Mouse (Mus musculus): ENCODE measurements at regions not wholly inside any gene's neighbourhood (a gene's known extent, or its start where the extent isn't known, plus 50 kb on each side); places are given as distances from the start of the nearest gene placed in this dataset.
A peak's percentile ranks its signal among the peaks of the same experiment; 100 is the strongest.

DNA sequence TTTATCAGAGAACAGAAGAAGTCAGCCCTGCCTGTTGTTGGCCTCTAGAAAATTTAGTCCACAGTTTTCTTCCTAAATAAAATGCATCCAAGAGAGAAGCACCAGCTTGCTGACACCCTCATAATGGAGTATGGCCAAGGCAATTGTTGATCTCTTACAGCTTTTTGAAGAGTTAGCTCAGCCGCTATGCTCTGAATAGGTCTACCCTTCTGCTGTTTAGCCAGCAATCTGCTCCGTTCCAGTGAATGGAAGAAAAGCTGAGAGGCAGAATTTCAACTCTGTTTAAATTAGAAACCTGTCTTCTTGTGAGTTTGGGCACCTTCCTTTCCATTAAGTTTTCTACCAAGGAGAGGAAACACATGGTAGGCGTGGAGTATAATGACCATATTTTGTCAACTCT lies 290.8 kb downstream of the Rnf144b start:
- DNase-seq, result no peak

GRCm38 (mm10) chr13:47413940-47414339 lies 291.5 kb downstream of the Rnf144b start:
- DNase-seq, result no peak

DNA sequence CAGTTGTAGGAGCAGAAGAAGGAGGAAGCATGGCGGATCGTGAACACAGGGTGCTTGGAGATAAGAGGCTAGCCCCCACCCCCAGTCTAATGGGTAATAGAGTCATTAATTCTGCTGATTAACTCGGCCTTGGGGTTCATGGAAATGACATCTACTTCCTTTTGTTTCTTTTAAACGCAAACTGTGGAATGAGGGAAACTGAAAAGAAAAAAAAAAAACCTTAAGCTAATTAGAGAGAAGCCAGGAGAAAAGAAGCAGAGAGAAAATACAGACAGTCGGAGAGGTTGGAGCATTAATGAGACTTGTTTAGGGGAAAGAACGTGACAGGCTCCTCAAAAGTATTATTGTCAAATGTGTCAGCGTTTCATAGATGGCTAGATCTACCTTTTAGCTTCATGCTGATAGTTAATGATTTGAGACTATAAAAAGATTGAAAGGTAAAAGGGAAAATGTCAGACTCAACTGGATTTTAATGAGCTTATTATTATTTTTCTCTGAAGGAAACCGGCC lies 307.5 kb downstream of the Rnf144b start:
- no peak for DNase-seq

DNA sequence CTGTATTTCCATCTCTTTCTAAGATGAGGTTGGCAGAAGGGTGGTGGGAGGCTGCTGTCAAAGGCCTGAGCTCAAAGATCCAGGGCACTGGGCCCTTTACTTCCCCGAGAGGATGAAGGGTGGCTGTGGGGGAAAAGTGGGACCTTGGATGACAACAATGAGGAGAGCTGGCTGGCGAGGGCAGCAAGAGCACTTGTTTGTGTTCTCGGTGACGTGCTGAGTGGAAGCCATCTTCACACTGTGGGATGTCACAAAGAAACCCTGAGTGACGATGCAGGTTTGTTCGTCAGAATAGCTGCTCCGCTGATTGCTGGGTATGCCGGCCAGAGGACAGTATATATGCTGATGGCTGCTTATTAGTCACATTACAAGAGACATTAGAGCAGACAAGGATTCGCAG lies 308.0 kb downstream of the Rnf144b start:
- DNase-seq, result no peak

GRCm38 (mm10) chr13:47435631-47436030 lies 313.2 kb downstream of the Rnf144b start:
- DNase-seq, result no peak

- no peak for DNase-seq
Measured at GRCm38 (mm10) chr13:47444876-47445275, 322.4 kb downstream of the Rnf144b start.

GRCm38 (mm10) chr13:47452186-47452760 lies 329.8 kb downstream of the Rnf144b start:
- peak; percentile 19 for DNase-seq

DNA sequence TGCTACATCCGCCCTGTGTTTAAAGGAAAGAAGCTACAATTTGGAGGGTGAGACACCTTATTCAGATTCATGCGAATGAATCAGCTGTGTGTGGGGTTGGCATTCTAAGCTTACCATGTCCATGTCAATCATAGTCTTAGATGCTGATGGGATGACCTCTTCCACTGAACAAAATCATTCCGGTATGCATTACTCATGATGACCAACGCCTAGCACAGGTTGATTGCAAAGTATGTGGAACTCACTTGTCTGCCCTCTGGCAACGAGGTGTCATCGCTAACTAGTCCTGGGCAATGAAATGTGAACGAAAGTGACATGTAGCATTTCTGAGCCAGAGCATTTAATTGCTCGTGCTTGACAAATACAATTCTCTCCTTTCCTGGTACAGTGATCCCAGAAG lies 339.7 kb downstream of the Rnf144b start:
- no peak for DNase-seq

- DNase-seq, result peak; percentile 17
Measured at GRCm38 (mm10) chr13:47471543-47472213, 349.2 kb downstream of the Rnf144b start.

- DNase-seq, result no peak
Measured at GRCm38 (mm10) chr13:47480159-47480558, 357.7 kb downstream of the Rnf144b start.

- no peak for DNase-seq
Measured at GRCm38 (mm10) chr13:47484819-47485218, 362.4 kb downstream of the Rnf144b start.

- no peak for DNase-seq
Measured at GRCm38 (mm10) chr13:47486111-47486510, 363.7 kb downstream of the Rnf144b start.

GRCm38 (mm10) chr13:47486658-47487057 lies 364.2 kb downstream of the Rnf144b start:
- DNase-seq, result no peak

DNA sequence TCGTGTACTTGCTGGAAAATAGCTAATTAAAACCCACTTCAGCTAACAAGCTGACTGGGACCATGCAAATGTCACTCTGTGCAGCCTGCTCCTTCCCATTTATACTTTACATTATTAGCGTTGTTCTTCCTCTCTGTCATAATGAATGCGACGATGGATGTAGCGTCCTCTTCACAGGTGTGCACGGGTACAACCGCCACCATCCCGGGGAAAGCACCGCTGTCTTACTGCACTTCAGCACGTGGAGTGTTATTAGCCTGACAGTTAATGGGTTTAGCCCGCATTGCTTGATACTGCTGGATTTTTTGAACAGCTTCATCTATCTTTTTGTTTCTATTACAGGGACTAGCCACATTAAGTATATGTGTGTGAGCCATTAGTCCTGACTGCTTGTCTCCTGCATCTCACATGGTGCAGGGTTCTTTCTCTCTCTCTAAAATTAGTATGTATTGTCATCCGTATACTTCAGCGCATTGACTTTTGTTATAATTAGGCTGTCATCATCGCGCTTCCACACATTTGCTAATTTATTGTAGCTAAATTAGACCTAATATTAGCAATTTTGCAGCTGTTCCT lies 383.0 kb downstream of the Rnf144b start:
- DNase-seq, result no peak

DNA sequence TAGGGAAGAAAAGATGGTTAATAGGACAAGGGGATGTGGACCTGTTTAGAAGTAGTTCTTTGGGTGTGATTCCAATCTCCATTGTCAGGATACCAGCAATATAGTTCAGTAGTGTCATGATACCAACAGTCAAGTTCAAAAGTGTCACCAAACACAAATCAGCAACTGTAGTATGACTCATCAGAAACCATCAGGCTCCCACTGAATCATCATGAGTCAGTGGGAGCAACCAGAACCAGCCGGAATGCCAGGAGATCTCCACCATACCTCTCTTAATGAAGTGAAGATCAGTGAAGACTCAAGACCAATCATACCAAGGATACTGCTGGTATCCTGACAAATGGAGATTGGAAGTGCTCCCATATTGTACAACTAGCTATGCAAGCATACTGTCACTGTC lies 410.5 kb downstream of the Rnf144b start:
- DNase-seq, result no peak

DNA sequence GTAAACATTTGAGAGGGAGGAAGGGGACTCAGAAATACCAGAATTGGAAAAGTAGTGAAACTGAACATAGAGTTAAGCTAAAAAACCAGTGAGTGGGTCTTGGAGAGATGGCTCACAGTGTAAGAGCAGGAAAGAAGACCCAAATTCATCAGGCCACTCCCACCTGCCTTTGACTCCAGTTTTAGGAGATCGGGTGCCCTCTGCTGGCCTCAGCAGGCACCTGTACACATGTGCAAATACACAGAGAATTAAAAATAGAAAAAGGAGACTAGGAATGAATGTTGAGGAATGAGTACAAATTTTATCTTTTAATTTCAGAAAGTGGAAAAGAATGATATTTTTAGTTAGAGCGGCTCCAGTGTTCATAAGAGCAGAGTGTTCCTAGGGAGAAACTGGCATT lies 414.7 kb downstream of the Rnf144b start:
- DNase-seq, result no peak

DNA sequence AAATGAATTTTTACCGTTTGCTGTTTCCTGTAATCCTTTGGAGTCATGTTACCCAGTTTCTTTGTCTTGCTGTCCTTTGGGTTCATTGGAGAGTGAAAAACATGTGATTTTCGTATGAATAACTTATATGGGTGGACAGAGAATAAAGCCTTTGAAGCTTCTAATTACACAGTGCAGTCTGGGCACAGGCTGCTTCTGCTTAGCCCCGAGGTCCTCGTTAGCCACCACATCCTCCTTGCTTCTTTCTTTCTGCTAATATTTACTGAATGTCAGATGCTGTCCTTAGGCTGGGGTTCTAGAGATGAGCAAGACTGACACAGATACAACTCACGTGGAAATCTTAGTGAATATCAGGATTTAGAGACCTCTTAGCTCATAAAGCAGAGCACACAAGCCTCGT lies 427.2 kb downstream of the Rnf144b start:
- DNase-seq, result no peak

GRCm38 (mm10) chr13:47552251-47552650 lies 429.8 kb downstream of the Rnf144b start:
- no peak for DNase-seq

GRCm38 (mm10) chr13:47554198-47554597 lies 431.7 kb downstream of the Rnf144b start:
- no peak for DNase-seq

DNA sequence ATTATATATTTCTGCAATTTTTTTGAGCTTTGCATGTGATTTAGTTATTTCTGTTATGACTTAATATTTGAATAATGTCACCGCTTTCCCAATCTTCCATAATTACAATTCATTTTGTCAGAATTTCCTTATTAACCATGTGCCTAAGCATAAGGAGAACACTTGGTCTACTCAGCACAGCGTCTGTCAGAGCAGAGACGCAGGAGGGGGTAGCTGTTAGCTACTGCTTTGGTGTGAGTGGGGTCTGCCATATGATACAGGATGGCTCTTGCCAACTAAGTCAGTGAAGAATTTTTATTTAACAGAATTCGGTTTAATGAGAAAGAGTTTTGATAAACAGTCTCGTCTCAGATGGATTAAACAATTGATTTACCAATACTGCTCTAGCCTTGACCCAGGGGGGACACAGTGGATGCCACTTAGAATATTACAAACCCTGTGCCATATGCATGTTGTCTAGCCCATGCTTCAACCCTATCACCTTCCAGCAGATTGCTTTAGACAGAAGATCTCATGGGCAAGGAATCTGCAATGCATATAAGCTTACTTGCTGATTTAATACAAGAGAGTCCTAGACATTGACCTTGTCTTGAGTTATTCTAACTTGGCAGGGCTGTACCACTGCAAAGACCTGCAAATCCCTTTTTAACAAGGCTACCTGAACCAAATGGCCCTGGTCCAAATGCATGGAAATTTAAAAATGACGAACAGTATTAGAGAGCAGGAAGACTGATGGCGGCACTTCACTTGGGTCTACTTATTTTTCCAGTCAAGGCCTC lies 434.9 kb downstream of the Rnf144b start:
- DNase-seq, result no peak

- DNase-seq, result no peak
Measured at GRCm38 (mm10) chr13:47562836-47563235, 440.4 kb downstream of the Rnf144b start.

GRCm38 (mm10) chr13:47576516-47576915 lies 454.1 kb downstream of the Rnf144b start:
- no peak for DNase-seq

DNA sequence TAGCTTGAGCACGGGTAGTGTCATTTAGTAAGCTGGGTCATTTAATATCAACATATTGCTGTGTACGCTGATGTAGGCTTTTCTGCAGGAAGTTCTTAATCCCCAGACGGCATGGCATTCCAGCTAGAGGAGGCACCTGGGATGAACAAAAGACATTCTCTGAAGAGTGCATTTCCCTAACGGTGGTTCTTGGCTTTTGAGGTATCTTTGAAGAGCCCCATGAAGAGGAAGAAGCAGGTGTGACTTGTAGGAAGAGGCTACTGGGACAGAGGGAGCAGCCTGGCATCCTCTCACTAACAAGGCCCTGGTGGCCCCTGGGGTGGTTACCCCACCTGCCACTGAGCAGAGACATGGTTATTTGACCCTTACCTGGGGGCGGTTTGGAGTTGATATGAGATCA lies 457.7 kb downstream of the Rnf144b start:
- DNase-seq, result no peak

DNA sequence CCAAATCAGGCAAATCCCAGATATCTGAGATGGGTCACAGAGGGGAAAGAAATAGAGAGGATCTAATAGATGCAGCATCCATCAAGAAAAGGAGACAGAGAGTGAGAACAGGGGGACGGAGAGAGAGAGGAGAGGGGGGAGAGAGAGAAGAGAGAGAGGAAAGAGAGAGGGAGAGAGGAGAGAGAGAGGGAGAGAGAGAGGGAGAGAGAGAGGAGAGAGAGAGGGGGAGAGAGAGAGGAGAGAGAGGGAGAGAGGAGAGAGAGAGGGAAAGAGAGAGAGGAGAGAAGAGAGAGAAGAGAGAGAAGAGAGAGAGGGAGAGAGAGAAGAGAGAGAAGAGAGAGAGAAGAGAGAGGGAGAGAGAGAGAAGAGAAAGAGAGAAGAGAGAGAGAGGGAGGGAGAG lies 462.7 kb downstream of the Rnf144b start:
- DNase-seq, result no peak

Data from embryo, embryonic 11 days (tissue).